Mouse (Mus musculus) ES-CJ7 (cell line): Measurements from ENCODE around the gene Wdr63.

Experiments used
- DNase-seq: peaks from one replicate; pipeline ENCODE4 v3.0.0; 2011; ENCODE audit warnings: low read depth, low spot score

Gene Wdr63

DNA sequence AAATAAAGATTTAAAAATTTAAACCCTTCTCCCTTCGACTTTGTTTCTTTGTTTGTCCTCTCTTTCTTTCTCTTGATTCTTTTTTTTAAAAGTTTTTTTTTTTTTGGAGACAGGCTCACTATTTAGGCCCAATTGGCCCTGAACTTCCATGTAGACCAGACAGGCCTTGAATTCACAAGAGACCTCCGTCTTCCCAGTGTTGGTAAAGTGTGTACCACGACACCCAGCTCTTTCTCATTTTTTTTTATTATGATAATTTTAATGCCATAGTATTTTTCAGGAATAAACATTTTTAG is 14.1 kb upstream of the Wdr63 start:
- DNase-seq = no peak

DNA sequence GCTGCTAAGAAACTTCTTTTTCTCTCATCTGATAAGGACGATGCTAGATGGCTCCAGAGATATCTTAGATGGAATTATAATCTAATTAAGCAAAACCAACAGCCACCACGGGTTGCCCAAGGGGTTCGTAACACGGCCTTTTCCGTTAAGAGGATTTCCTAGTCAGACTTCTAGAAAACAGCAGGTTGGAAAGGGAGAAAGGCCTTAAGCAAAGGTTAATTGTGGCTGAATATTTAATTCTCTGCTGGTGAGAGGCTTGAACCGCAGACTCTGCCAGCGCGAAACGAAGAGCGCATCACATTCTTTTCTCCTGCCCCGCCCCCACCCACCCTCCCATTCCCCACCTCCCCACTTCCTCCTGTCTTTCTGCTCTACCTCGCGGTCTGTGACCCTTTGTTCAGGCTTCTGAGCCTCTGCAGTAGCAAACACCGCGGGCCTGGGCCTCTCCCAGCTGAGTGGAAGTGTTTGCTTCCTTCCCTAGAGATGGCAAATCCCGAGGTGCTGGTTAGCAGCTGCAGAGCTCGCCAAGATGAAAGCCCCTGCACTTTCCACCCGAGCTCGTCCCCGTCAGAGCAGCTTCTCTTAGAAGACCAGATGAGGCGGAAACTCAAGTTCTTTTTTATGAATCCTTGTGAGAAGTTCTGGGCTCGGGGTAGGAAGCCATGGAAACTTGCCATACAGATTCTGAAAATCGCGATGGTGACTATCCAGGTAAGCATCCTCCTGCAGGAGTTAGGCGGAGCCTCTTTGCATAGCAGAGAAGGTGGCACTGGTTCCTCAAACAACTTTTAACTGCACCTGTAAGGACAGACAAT is 13.6 kb upstream of the Wdr63 start:
- peak; percentile 50 for DNase-seq

DNA sequence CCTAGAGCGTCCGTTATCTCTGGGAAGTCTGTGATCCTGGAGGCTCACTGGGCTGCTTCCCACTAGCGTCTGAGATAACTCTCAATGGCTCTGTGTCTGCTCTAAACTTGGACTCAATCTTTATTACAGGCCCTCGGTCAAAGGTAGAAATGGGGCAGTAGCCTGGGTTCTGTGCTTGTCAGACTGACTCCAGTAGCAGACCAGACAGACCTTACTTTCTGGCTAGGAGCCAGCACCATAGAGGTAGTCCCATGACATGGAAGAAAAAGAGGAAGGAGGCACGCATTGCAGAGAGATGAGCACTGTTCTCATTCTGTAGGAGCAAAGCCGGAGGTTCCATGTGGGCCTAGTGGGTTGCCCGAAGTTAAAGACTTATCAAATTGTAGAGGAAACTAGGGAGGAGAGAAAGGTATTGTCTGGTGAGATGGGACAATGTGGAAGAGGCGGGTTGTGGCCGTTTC is 10.1 kb upstream of the Wdr63 start:
- DNase-seq = no peak

- no peak for DNase-seq
Observed at GRCm38 (mm10) chr3:146117258-146117996, 9.5 kb upstream of the Wdr63 start, which contains the start of gene Mcoln3. Gene Mcoln3, plus strand, starts transcription at chr3:146117450.

DNA sequence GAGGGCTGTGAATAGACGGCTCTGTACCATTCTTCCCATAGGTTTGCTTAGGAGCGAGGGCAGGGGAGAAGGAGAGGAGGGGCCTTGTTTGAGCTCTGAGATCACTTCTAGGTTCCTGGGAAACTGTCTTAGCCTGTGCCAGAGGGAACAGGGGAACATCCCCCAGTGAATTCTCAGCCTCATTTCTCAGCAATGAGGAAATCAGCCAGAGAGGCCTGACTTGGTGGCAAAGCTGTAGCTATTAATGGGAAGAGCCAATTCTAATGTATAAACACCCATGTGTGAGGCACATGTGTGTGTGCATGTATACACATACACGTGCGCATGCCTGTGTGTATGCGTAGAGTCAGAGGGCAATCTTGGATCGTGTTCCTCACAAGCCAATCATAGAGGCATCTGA is 3.0 kb upstream of the Wdr63 start:
- DNase-seq = no peak

DNA sequence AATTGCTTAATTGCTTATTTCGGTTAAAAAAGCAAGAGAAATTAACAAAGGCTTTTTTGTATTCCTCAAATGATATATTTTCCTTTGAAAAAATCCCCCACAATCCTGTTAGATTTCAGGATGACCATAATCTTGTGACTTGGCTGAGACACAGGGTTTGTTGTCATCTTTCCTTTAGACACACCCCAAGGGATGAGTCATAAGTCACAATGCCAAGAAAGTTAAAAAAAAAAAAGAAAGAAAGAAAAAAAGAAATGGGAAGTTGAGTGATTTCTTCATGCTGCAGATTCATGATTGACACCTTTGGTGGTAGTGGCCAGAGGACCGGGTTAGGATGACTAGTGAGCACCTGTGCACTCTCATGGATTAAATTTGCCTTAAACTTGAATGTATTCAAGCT is 2.4 kb upstream of the Wdr63 start:
- no peak for DNase-seq

- DNase-seq = no peak
Observed at GRCm38 (mm10) chr3:146108945-146109344, 1.0 kb upstream of the Wdr63 start.

DNA sequence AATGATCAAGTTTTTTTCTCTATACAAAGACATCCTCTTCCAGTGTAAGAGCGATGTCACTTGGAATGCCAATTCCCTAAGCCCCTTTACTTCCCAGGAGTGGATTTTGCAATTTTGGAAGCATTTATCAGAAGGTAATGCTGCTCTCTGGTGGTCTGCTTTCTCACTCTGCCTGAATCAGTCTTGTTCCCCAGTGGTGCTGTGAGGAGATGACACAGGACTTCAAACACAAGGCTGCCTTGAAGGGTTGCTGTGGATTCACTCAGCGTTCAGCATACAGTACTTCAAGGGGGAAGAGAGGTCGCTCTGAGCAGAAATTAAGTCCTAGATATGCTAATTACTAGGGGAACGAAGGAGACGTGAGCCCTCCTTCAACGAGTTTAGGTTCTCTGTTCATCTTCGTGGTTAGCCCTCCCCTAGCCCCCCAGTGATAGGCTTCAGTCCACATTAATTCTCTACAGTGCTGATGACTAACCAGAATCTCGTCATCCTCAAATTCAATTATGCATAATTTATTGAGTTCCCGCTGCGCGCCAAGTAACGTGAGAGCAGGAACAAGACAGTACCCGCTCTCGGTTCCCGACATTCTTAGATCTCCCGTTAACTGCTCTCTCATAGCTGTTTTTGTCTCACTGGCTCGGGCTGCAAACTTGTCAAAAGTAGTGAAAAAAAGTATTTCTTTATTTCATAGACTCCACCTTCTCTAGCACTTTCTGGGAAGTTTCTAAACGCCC is 647 bp downstream of the Wdr63 start:
- peak; percentile 34 for DNase-seq

- peak; percentile 57 for DNase-seq
Observed at GRCm38 (mm10) chr3:146102049-146102448, 5.9 kb downstream of the Wdr63 start.

DNA sequence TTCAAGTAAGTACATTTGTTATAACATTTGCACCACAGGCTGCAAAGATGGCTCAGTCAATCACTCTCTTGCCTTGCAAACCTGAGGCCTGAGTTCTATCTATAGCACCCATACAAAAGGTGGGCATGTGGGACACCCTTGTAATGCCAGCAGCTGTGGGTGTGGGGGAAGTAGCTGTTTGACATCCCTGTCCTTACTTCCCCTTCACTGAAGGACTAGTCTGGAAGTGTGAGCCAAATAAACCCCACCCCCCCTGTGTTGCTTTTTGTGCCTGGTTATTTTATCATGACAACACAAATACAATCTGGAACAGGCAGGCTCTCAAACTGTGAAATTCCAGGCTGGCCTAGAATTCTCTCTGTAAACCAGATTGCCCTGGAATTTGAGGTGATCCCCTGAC is 8.0 kb downstream of the Wdr63 start:
- no peak for DNase-seq

- no peak for DNase-seq
Observed at GRCm38 (mm10) chr3:146097861-146098260, 10.1 kb downstream of the Wdr63 start.

DNA sequence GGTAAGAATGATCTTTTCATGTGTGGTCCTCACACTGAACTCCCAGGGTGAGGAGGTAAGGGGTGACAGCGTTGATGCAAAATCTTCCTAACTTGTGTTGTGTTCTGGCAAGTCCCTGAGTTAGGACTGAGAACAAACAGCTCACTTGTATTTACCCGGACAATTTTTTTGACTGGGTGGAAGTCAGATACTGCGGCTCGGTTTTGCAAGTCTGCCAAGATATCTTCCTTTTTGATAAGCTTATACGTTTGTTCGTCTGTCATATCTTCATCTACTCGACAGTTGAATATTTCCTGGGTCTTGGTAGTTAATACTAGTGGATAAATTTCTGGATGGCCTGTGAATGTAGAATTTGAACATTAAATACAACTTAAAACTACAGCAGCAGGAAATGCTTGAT is 10.9 kb downstream of the Wdr63 start:
- DNase-seq = no peak

- DNase-seq = no peak
Observed at GRCm38 (mm10) chr3:146095066-146095465, 12.9 kb downstream of the Wdr63 start.

GRCm38 (mm10) chr3:146090988-146091657 is 16.8 kb downstream of the Wdr63 start:
- DNase-seq = no peak

DNA sequence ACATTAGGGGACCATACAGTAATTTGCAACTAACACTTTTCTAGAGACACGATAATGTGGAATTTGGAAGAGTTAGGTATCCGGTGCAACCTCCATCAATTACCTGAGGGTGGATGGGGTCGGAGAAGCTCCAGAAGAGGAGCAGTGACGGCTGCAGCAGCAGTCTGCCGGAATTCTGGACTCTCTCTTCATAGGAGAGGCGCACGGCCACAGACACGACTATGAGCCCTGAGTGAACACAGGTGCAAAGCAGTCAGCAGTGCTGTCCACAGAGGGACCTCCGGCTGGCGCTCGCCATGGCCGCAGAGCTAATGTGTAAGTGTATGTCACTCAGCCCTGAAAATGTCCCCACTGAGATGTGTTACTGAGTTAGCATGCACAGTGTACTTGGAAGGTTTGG is 27.7 kb downstream of the Wdr63 start:
- no peak for DNase-seq

GRCm38 (mm10) chr3:146072780-146073179 is 35.1 kb downstream of the Wdr63 start:
- peak; percentile 34 for DNase-seq

- no peak for DNase-seq
Observed at GRCm38 (mm10) chr3:146069276-146069675, 38.7 kb downstream of the Wdr63 start.

GRCm38 (mm10) chr3:146063146-146063545 is 44.8 kb downstream of the Wdr63 start:
- no peak for DNase-seq

- DNase-seq = no peak
Observed at GRCm38 (mm10) chr3:146059356-146059926, 48.5 kb downstream of the Wdr63 start.

DNA sequence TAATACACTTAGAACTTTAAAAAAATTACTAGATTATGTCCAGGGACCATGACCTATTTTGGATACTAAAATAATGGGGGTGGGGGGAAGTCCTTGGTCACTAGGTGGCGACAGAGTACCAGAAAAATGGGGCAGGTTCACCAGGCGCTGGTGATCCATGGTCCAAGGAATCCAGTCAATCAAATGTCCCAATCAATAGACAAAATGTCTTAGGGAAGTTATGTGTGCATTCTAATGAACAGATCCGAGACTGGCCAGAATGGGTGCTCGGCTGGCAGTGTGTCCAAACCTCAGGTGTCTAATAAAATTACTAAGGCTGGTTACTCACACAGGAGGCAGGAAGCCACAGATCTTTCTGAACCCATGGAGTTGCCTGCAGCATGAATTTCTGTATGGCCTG is 49.7 kb downstream of the Wdr63 start:
- peak; percentile 36 for DNase-seq

GRCm38 (mm10) chr3:146057131-146057530 is 50.8 kb downstream of the Wdr63 start:
- no peak for DNase-seq
